Mouse (Mus musculus): ENCODE results near the gene Id1. TPM values are rescaled to one million over a fixed set of nuclear protein-coding genes. Genes with fewer than 3 reads are reported as not detected.

The Id1 gene
- polyA plus RNA-seq (2016; fragmentation: Nextera tagmentation; extraction: Ambion mirVana) = 87.7 and 90.9 TPM in 2 replicates

- WGBS = under 1% methylated on average over 28 of the region's 28 CpGs
- ATAC-seq (ENCODE audit: insufficient number of reproducible peaks, low FRiP score) = peak; percentile 85
- peaks cover 60% of the 10 kb centered on the region for H3K4me1 ChIP-seq (replicated peaks)
- H3K36me3 ChIP-seq = no peaks in the 10 kb centered on the region
- peak within 1 kb of the TSS; percentile 84 for H3K4me2 ChIP-seq
- no peaks in the 10 kb centered on the region for H3K9me3 ChIP-seq (replicated peaks)
- H3K27ac ChIP-seq (ENCODE audit: poor library complexity, severe bottlenecking) = peak within 1 kb of the TSS; percentile 95
- peak within 1 kb of the TSS; percentile 92 for H3K9ac ChIP-seq
- H3K4me3 ChIP-seq = peak within 1 kb of the TSS; percentile 74
- H3K27me3 ChIP-seq (replicated peaks) = no peaks in the 10 kb centered on the region
Observed at GRCm38 (mm10) chr2:152736090-152736601, at the start of gene Id1. Gene Id1 (plus strand): TSS chr2:152736251.

GRCm38 (mm10) chr2:152686399-152686798 is 49.7 kb upstream of the Id1 start:
- WGBS = 62% methylated on average over 12 of the region's 12 CpGs
- H3K36me3 ChIP-seq = peaks cover 95% of the 10 kb centered on the region

GRCm38 (mm10) chr2:152686806-152687267 is 49.2 kb upstream of the Id1 start, which contains the start of gene Mcts2:
Gene Mcts2 (plus strand): TSS chr2:152687035.
- Histone ChIP-seq H3K4me1 (replicated peaks) (peaks cover 14% of the 10 kb centered on the region; the same call in 1 of the 2 replicates), H3K4me3 (peak within 1 kb of the TSS; percentile 48), H3K27me3 (replicated peaks) (no peaks in the 10 kb centered on the region), H3K9me3 (replicated peaks) (peaks cover 13% of the 10 kb centered on the region; the same call in 1 of the 2 replicates), H3K9ac (peak within 1 kb of the TSS; percentile 59), H3K27ac (ENCODE audit: poor library complexity, severe bottlenecking) (no peak within 1 kb of the TSS), H3K36me3 (peaks cover 90% of the 10 kb centered on the region), H3K4me2 (peak within 1 kb of the TSS; percentile 68)
- 54% methylated on average over 45 of the region's 45 CpGs for WGBS
- peak; percentile 94 for ATAC-seq (ENCODE audit: insufficient number of reproducible peaks, low FRiP score)

More at GRCm38 (mm10) chr2:152686399-152686798, 49.7 kb upstream of the Id1 start:
- peak overlapping the region; percentile 47 for H3K4me2 ChIP-seq
- H3K27ac ChIP-seq (ENCODE audit: poor library complexity, severe bottlenecking) = no peak overlapping the region
- H3K9me3 ChIP-seq (replicated peaks) = peaks cover 13% of the 10 kb centered on the region; the same call in 1 of the 2 replicates
- no peak overlapping the region for H3K9ac ChIP-seq
- no peak; the same call in 1 of the 2 replicates for ATAC-seq (ENCODE audit: insufficient number of reproducible peaks, low FRiP score)
- peak overlapping the region; percentile 48 for H3K4me3 ChIP-seq
- H3K4me1 ChIP-seq (replicated peaks) = peaks cover 14% of the 10 kb centered on the region; the same call in 1 of the 2 replicates
- no peaks in the 10 kb centered on the region for H3K27me3 ChIP-seq (replicated peaks)

- 0 out of 2 replicates have a peak overlapping the region, but pooled peaks have one; percentile 13 for H3K9ac ChIP-seq
- 78% methylated on average over 7 of the region's 7 CpGs for WGBS
- peaks cover 18% of the 10 kb centered on the region for H3K4me1 ChIP-seq (replicated peaks)
- peaks cover 61% of the 10 kb centered on the region for H3K36me3 ChIP-seq
- H3K27me3 ChIP-seq (replicated peaks) = no peaks in the 10 kb centered on the region
- no peak for ATAC-seq (ENCODE audit: insufficient number of reproducible peaks, low FRiP score)
- no peak overlapping the region for H3K4me2 ChIP-seq
- peak overlapping the region; percentile 5; the same call in 1 of the 2 replicates for H3K27ac ChIP-seq (ENCODE audit: poor library complexity, severe bottlenecking)
- peaks cover 3% of the 10 kb centered on the region; the same call in 1 of the 2 replicates for H3K9me3 ChIP-seq (replicated peaks)
- H3K4me3 ChIP-seq = no peak overlapping the region
Observed at GRCm38 (mm10) chr2:152691564-152692217, 44.4 kb upstream of the Id1 start.

GRCm38 (mm10) chr2:152693233-152693632 is 42.8 kb upstream of the Id1 start:
- Histone ChIP-seq H3K4me2 (peak overlapping the region; percentile 39), H3K27me3 (replicated peaks) (no peaks in the 10 kb centered on the region), H3K9ac (peak overlapping the region; percentile 19; the same call in 1 of the 2 replicates), H3K27ac (ENCODE audit: poor library complexity, severe bottlenecking) (no peak overlapping the region), H3K9me3 (replicated peaks) (no peaks in the 10 kb centered on the region), H3K36me3 (peaks cover 59% of the 10 kb centered on the region), H3K4me3 (no peak overlapping the region), H3K4me1 (replicated peaks) (peaks cover 14% of the 10 kb centered on the region)
- no peak for ATAC-seq (ENCODE audit: insufficient number of reproducible peaks, low FRiP score)
- WGBS = 19% methylated on average over 9 of the region's 9 CpGs

GRCm38 (mm10) chr2:152693735-152694134 is 42.3 kb upstream of the Id1 start:
- Histone ChIP-seq H3K27me3 (replicated peaks) (no peaks in the 10 kb centered on the region), H3K4me2 (peak overlapping the region; percentile 39), H3K9me3 (replicated peaks) (no peaks in the 10 kb centered on the region), H3K4me1 (replicated peaks) (peaks cover 12% of the 10 kb centered on the region; the same call in 1 of the 2 replicates), H3K36me3 (peaks cover 58% of the 10 kb centered on the region), H3K9ac (peak overlapping the region; percentile 19; the same call in 1 of the 2 replicates), H3K27ac (ENCODE audit: poor library complexity, severe bottlenecking) (no peak overlapping the region), H3K4me3 (no peak overlapping the region)
- 86% methylated on average over 13 of the region's 13 CpGs for WGBS
- ATAC-seq (ENCODE audit: insufficient number of reproducible peaks, low FRiP score) = no peak

- peaks cover 59% of the 10 kb centered on the region for H3K36me3 ChIP-seq
- 62% methylated on average over 7 of the region's 7 CpGs for WGBS
- H3K4me2 ChIP-seq = no peak overlapping the region
- no peaks in the 10 kb centered on the region for H3K27me3 ChIP-seq (replicated peaks)
- H3K4me3 ChIP-seq = no peak overlapping the region
- no peak for ATAC-seq (ENCODE audit: insufficient number of reproducible peaks, low FRiP score)
- 0 out of 2 replicates have a peak overlapping the region, but pooled peaks have one; percentile 7 for H3K27ac ChIP-seq (ENCODE audit: poor library complexity, severe bottlenecking)
- H3K9me3 ChIP-seq (replicated peaks) = no peaks in the 10 kb centered on the region
- H3K9ac ChIP-seq = peak overlapping the region; percentile 54; the same call in 1 of the 2 replicates
- H3K4me1 ChIP-seq (replicated peaks) = peaks cover 22% of the 10 kb centered on the region
Observed at GRCm38 (mm10) chr2:152694708-152695107, 41.3 kb upstream of the Id1 start.

- Histone ChIP-seq H3K4me3 (no peak overlapping the region), H3K9ac (peak overlapping the region; percentile 56), H3K27ac (ENCODE audit: poor library complexity, severe bottlenecking) (no peak overlapping the region), H3K36me3 (peaks cover 59% of the 10 kb centered on the region), H3K4me1 (replicated peaks) (peaks cover 23% of the 10 kb centered on the region), H3K27me3 (replicated peaks) (no peaks in the 10 kb centered on the region), H3K4me2 (no peak overlapping the region), H3K9me3 (replicated peaks) (no peaks in the 10 kb centered on the region)
- 71% methylated on average over 10 of the region's 10 CpGs for WGBS
- no peak for ATAC-seq (ENCODE audit: insufficient number of reproducible peaks, low FRiP score)
Observed at GRCm38 (mm10) chr2:152696016-152696415, 40.0 kb upstream of the Id1 start.

GRCm38 (mm10) chr2:152696476-152697164 is 39.4 kb upstream of the Id1 start:
- peak; percentile 55 for ATAC-seq (ENCODE audit: insufficient number of reproducible peaks, low FRiP score)
- H3K4me2 ChIP-seq = no peak overlapping the region
- no peaks in the 10 kb centered on the region for H3K27me3 ChIP-seq (replicated peaks)
- peak overlapping the region; percentile 56 for H3K9ac ChIP-seq
- H3K4me1 ChIP-seq (replicated peaks) = peaks cover 23% of the 10 kb centered on the region
- peaks cover 65% of the 10 kb centered on the region for H3K36me3 ChIP-seq
- WGBS = 44% methylated on average over 20 of the region's 20 CpGs
- H3K27ac ChIP-seq (ENCODE audit: poor library complexity, severe bottlenecking) = peak overlapping the region; percentile 35; the same call in 1 of the 2 replicates
- no peaks in the 10 kb centered on the region for H3K9me3 ChIP-seq (replicated peaks)
- H3K4me3 ChIP-seq = no peak overlapping the region

- H3K36me3 ChIP-seq = peaks cover 94% of the 10 kb centered on the region
- no peaks in the 10 kb centered on the region for H3K27me3 ChIP-seq (replicated peaks)
- H3K27ac ChIP-seq (ENCODE audit: poor library complexity, severe bottlenecking) = no peak overlapping the region
- WGBS = 90% methylated on average over 10 of the region's 10 CpGs
- no peak overlapping the region for H3K4me3 ChIP-seq
- peaks cover 19% of the 10 kb centered on the region for H3K4me1 ChIP-seq (replicated peaks)
- ATAC-seq (ENCODE audit: insufficient number of reproducible peaks, low FRiP score) = no peak
- no peaks in the 10 kb centered on the region for H3K9me3 ChIP-seq (replicated peaks)
- no peak overlapping the region for H3K9ac ChIP-seq
- H3K4me2 ChIP-seq = no peak overlapping the region
Observed at GRCm38 (mm10) chr2:152700138-152700537, 35.9 kb upstream of the Id1 start.

GRCm38 (mm10) chr2:152700725-152701124 is 35.3 kb upstream of the Id1 start:
- Histone ChIP-seq H3K4me1 (replicated peaks) (peaks cover 24% of the 10 kb centered on the region), H3K4me3 (no peak overlapping the region), H3K9ac (no peak overlapping the region), H3K4me2 (no peak overlapping the region), H3K27me3 (replicated peaks) (no peaks in the 10 kb centered on the region), H3K9me3 (replicated peaks) (no peaks in the 10 kb centered on the region), H3K27ac (ENCODE audit: poor library complexity, severe bottlenecking) (no peak overlapping the region), H3K36me3 (peaks cover 94% of the 10 kb centered on the region)
- no peak for ATAC-seq (ENCODE audit: insufficient number of reproducible peaks, low FRiP score)
- 90% methylated on average over 8 of the region's 8 CpGs for WGBS
